ENCODE assay signal across 40 mouse cellular contexts in the genomic region with DNA sequence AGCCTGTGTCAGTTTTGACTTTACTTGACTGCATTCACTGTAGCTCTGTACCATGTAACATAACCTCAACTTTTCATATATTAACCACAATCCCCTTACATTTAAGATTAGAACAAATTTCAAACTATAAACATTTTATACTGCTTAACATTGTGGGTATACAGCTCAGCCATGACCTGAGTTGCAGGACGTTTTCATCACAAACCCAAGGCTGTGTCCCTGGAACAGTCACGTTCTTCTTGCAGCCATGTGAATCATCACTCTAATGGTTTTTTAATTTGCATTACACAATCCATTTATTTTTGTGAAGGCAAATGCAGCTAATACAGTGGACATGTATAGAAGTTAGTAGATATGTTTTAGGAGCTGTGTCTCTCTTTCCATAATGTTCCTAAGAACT. TPM values are rescaled to one million over a fixed set of nuclear protein-coding genes. Genes with fewer than 3 reads are reported as not detected.
"Had no signal": no experiment of that assay in that cellular context is flagged by ENCODE, and none has a peak within 500 bp of the region (broad histone marks: within the 10 kb centered on the region; RNA-seq: fewer than 3 reads in every experiment).

No protein-coding gene starts in this region.

RNA-seq across cellular contexts. Expression of a gene that starts 1.8 kb away (rescaled TPM):
- total RNA-seq: heart, postnatal 10 days; heart, postnatal 14 days; heart, postnatal 25 days; heart, postnatal 36 days; heart, postnatal 4 days; hematopoietic stem cell, adult 5-6 weeks; hindbrain, postnatal 0 days; layer of hippocampus, adult 18-20 months; layer of hippocampus, adult 2 months; layer of hippocampus, adult 8-10 months; layer of hippocampus, postnatal 10 days; layer of hippocampus, postnatal 14 days; layer of hippocampus, postnatal 25 days; layer of hippocampus, postnatal 36 days; left cerebral cortex, adult 18-20 months; left cerebral cortex, adult 2 months; left cerebral cortex, adult 8-10 months had no signal
- polyA plus RNA-seq: heart, embryonic 13.5 days; heart, embryonic 14.5 days; heart, embryonic 15.5 days; heart, embryonic 16.5 days; heart, postnatal 0 days; hindbrain, embryonic 10.5 days; hindbrain, embryonic 11.5 days; hindbrain, embryonic 12.5 days; hindbrain, embryonic 13.5 days; hindbrain, embryonic 14.5 days; hindbrain, embryonic 15.5 days; hindbrain, embryonic 16.5 days; hindbrain, postnatal 0 days; inflammation-experienced regulatory T-cells, adult 6 months; intestine, embryonic 14.5 days; intestine, embryonic 15.5 days; intestine, embryonic 16.5 days; intestine, postnatal 0 days; kidney, adult 2 months; kidney, embryonic 14.5 days; kidney, embryonic 15.5 days; kidney, embryonic 16.5 days; kidney, postnatal 0 days; large intestine, adult 2 months had no signal

RNA-seq across cellular contexts. Expression of a gene that starts 16.2 kb away (rescaled TPM):
- total RNA-seq: heart, postnatal 10 days; heart, postnatal 14 days; heart, postnatal 25 days; heart, postnatal 36 days; heart, postnatal 4 days; hematopoietic stem cell, adult 5-6 weeks; hindbrain, postnatal 0 days; layer of hippocampus, adult 18-20 months; layer of hippocampus, adult 2 months; layer of hippocampus, adult 8-10 months; layer of hippocampus, postnatal 10 days; layer of hippocampus, postnatal 14 days; layer of hippocampus, postnatal 25 days; layer of hippocampus, postnatal 36 days; left cerebral cortex, adult 18-20 months; left cerebral cortex, adult 2 months; left cerebral cortex, adult 8-10 months had no signal
- polyA plus RNA-seq: heart, embryonic 13.5 days; heart, embryonic 14.5 days; heart, embryonic 15.5 days; heart, embryonic 16.5 days; heart, postnatal 0 days; hindbrain, embryonic 10.5 days; hindbrain, embryonic 11.5 days; hindbrain, embryonic 12.5 days; hindbrain, embryonic 13.5 days; hindbrain, embryonic 14.5 days; hindbrain, embryonic 15.5 days; hindbrain, embryonic 16.5 days; hindbrain, postnatal 0 days; inflammation-experienced regulatory T-cells, adult 6 months; intestine, embryonic 14.5 days; intestine, embryonic 15.5 days; intestine, embryonic 16.5 days; intestine, postnatal 0 days; kidney, adult 2 months; kidney, embryonic 14.5 days; kidney, embryonic 15.5 days; kidney, embryonic 16.5 days; kidney, postnatal 0 days; large intestine, adult 2 months had no signal

RNA-seq across cellular contexts. Expression of a gene that starts 22.9 kb away (rescaled TPM):
- total RNA-seq: heart, postnatal 10 days; heart, postnatal 14 days; heart, postnatal 25 days; heart, postnatal 36 days; heart, postnatal 4 days; hematopoietic stem cell, adult 5-6 weeks; hindbrain, postnatal 0 days; layer of hippocampus, adult 18-20 months; layer of hippocampus, adult 2 months; layer of hippocampus, adult 8-10 months; layer of hippocampus, postnatal 10 days; layer of hippocampus, postnatal 14 days; layer of hippocampus, postnatal 25 days; layer of hippocampus, postnatal 36 days; left cerebral cortex, adult 18-20 months; left cerebral cortex, adult 2 months; left cerebral cortex, adult 8-10 months had no signal
- polyA plus RNA-seq: heart, embryonic 13.5 days; heart, embryonic 14.5 days; heart, embryonic 15.5 days; heart, embryonic 16.5 days; heart, postnatal 0 days; hindbrain, embryonic 10.5 days; hindbrain, embryonic 11.5 days; hindbrain, embryonic 12.5 days; hindbrain, embryonic 13.5 days; hindbrain, embryonic 14.5 days; hindbrain, embryonic 15.5 days; hindbrain, embryonic 16.5 days; hindbrain, postnatal 0 days; inflammation-experienced regulatory T-cells, adult 6 months; intestine, embryonic 14.5 days; intestine, embryonic 15.5 days; intestine, embryonic 16.5 days; intestine, postnatal 0 days; kidney, adult 2 months; kidney, embryonic 14.5 days; kidney, embryonic 15.5 days; kidney, embryonic 16.5 days; kidney, postnatal 0 days; large intestine, adult 2 months had no signal
